Mouse (Mus musculus) hindbrain, embryonic 11.5 days (tissue): ENCODE data around the gene Slc35f3. TPM values are rescaled to one million over a fixed set of nuclear protein-coding genes. Genes with fewer than 3 reads are reported as not detected.

Experiments used
- ATAC-seq: fragments of 200-750 bp; cut with Nextera tagmentation; 2 replicates; pipeline ENCODE4 v1.8.0; 2017; ENCODE audit warnings: mild to moderate bottlenecking, moderate TSS enrichment, moderate library complexity; ENCODE audit not compliant: low FRiP score
- DNase-seq: peaks from one replicate; pipeline ENCODE4 v3.0.0-alpha.2; 2015; ENCODE audit warnings: low spot score
- H3K27ac ChIP-seq: fragments of 300-500 bp; sonication (generic); 2 replicates; pipeline ENCODE4 v1.5.1; 2014; ENCODE audit warnings: mild to moderate bottlenecking, low read depth, low read length
- H3K27me3 ChIP-seq: fragments of 300-500 bp; sonication (generic); 2 replicates; pipeline ENCODE4 v1.6.1; 2014; ENCODE audit warnings: mild to moderate bottlenecking, low read length, moderate library complexity, mixed read lengths; ENCODE audit not compliant: control insufficient read depth, insufficient read depth
- H3K36me3 ChIP-seq: fragments of 300-500 bp; sonication (generic); 2 replicates; pipeline ENCODE4 v1.6.1; 2014; ENCODE audit warnings: mild to moderate bottlenecking, low read length, moderate library complexity, mixed read lengths; ENCODE audit not compliant: control insufficient read depth, insufficient read depth
- H3K4me1 ChIP-seq: fragments of 300-500 bp; sonication (generic); replicated peaks from 2 replicates; pipeline ENCODE4 v1.6.1; 2014; ENCODE audit warnings: low read length, mixed read lengths; ENCODE audit not compliant: control insufficient read depth, insufficient read depth
- H3K4me2 ChIP-seq: fragments of 300-500 bp; sonication (generic); replicated peaks from 2 replicates; pipeline ENCODE4 v1.6.1; 2014; ENCODE audit warnings: mild to moderate bottlenecking, low read depth, low read length
- H3K4me3 ChIP-seq: fragments of 300-500 bp; sonication (generic); 2 replicates; pipeline ENCODE4 v1.5.1; 2014; ENCODE audit warnings: low read depth, low read length
- H3K9ac ChIP-seq: fragments of 300-500 bp; sonication (generic); 2 replicates; pipeline ENCODE4 v1.6.1; 2014; ENCODE audit warnings: low read depth, low read length
- H3K9me3 ChIP-seq: fragments of 300-500 bp; sonication (generic); 2 replicates; pipeline ENCODE4 v1.6.1; 2016; ENCODE audit warnings: low read length; ENCODE audit not compliant: control insufficient read depth
- WGBS: fragments of 180-500 bp; shearing (Covaris S2); extraction: QIAGEN DNeasy Blood & Tissue Kit; methylation state at CpG from one replicate; pipeline ENCODE4 v1.1.7; 2014; 5-methylcytosine and 5-hydroxymethylcytosine counted together
- polyA plus RNA-seq: library from polyadenylated mRNA; unstranded; fragments of >200 nt; fragmentation: Nextera tagmentation; extraction: Ambion mirVana; gene quantifications from 2 replicates; pipeline ENCODE4 v1.2.1, GENCODE M21; 2014

Slc35f3 gene
- polyA plus RNA-seq, 1 experiment from 2014 or later = 0.08 TPM

GRCm38 (mm10) chr8:126307164-126307563 lies 8.8 kb downstream of the Slc35f3 start:
- 85% methylated on average over 9 of the region's 9 CpGs for WGBS
- Histone ChIP-seq H3K27ac (no peak overlapping the region), H3K4me2 (no peak overlapping the region), H3K4me3 (no peak overlapping the region), H3K4me1 (no peaks in the 10 kb centered on the region), H3K27me3 (no peaks in the 10 kb centered on the region), H3K36me3 (no peaks in the 10 kb centered on the region), H3K9ac (no peak overlapping the region), H3K9me3 (no peaks in the 10 kb centered on the region)
- ATAC-seq = no peak
- no peak for DNase-seq

- no peaks in the 10 kb centered on the region for H3K9me3 ChIP-seq
- H3K4me1 ChIP-seq = no peaks in the 10 kb centered on the region
- no peak for ATAC-seq
- no peak overlapping the region for H3K9ac ChIP-seq
- no peak overlapping the region for H3K4me3 ChIP-seq
- no peak overlapping the region for H3K4me2 ChIP-seq
- H3K27me3 ChIP-seq = no peaks in the 10 kb centered on the region
- no peak overlapping the region for H3K27ac ChIP-seq
- no peaks in the 10 kb centered on the region for H3K36me3 ChIP-seq
- 57% methylated on average over 1 of the region's 1 CpGs for WGBS
- no peak for DNase-seq
These were observed 10.7 kb downstream of the Slc35f3 start for GRCm38 (mm10) chr8:126309015-126309414.

GRCm38 (mm10) chr8:126324931-126325330 lies 26.6 kb downstream of the Slc35f3 start:
- Histone ChIP-seq H3K9ac (no peak overlapping the region), H3K27ac (no peak overlapping the region), H3K36me3 (no peaks in the 10 kb centered on the region), H3K4me1 (no peaks in the 10 kb centered on the region), H3K27me3 (no peaks in the 10 kb centered on the region), H3K4me3 (no peak overlapping the region), H3K4me2 (no peak overlapping the region), H3K9me3 (no peaks in the 10 kb centered on the region)
- ATAC-seq = no peak
- 79% methylated on average over 2 of the region's 2 CpGs for WGBS
- DNase-seq = no peak

DNA sequence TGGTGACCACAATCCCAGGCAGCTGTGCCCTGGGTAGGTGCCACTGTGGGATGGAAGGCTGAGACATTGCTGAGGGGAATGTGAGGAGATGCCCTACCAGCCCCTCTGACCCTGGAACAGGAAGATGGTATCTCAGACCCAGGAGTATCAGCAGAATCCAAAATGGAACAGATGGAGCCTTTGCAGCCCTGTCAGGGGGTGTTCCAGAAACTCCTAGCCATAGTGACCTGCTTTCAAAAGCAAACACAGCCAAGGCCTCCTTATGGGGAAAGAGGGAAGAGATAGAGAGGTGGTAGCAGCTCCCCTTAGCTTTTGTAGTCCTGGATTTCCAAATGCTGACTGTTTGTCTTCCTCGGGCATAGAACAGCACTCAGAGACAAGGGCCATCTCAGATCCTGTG lies 27.8 kb downstream of the Slc35f3 start:
- Histone ChIP-seq H3K27me3 (no peaks in the 10 kb centered on the region), H3K4me1 (no peaks in the 10 kb centered on the region), H3K9me3 (no peaks in the 10 kb centered on the region), H3K9ac (no peak overlapping the region), H3K27ac (no peak overlapping the region), H3K4me3 (no peak overlapping the region), H3K36me3 (no peaks in the 10 kb centered on the region), H3K4me2 (no peak overlapping the region)
- WGBS = 76% methylated on average over 1 of the region's 1 CpGs
- ATAC-seq (no peak), DNase-seq (no peak)

DNA sequence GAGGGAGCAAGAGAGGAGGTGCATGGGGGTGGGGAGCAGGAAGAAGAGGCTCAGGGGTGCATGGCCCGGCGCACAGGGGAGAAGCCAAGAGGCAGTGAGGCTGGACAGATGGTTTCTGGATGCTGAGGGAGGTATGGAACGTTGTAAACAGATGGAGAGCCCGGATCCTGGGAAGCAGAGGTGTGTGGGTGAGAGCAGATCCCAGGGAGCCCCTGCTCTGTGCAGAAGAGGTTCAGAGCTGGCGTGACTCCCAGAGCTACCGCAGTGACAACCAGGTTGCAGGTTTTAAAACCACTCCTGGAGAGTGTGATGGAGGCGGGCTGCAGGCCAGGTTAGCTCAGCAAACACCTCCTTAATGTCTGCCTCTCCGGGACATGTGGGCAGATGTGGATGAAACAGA lies 28.4 kb downstream of the Slc35f3 start:
- H3K9me3 ChIP-seq = no peaks in the 10 kb centered on the region
- H3K4me2 ChIP-seq = no peak overlapping the region
- H3K36me3 ChIP-seq = no peaks in the 10 kb centered on the region
- H3K27ac ChIP-seq = no peak overlapping the region
- ATAC-seq (no peak), DNase-seq (no peak)
- H3K9ac ChIP-seq = no peak overlapping the region
- no peaks in the 10 kb centered on the region for H3K4me1 ChIP-seq
- H3K4me3 ChIP-seq = no peak overlapping the region
- H3K27me3 ChIP-seq = no peaks in the 10 kb centered on the region
- 79% methylated on average over 8 of the region's 8 CpGs for WGBS

GRCm38 (mm10) chr8:126327786-126328185 lies 29.4 kb downstream of the Slc35f3 start:
- H3K4me2 ChIP-seq = no peak overlapping the region

DNA sequence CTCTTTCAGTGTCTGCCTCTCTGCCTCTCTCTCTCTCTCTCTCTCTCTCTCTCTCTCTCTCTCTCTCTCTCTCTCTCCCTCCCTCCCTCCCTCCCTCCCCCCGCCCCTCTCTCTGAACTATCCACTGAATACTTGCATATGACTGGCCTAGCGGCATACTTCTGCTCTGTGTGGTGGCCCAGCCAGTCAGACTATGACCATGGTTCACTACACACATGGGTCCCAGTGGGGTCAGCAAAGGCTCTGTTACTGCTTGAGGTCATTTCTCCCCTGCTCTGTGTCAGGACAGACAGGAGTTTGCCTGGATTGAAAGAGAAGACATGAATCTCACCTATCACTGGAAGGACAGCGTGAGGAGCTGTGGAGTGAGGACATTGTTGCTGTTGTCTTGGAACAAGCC lies 40.5 kb downstream of the Slc35f3 start:
- ATAC-seq (no peak), DNase-seq (no peak)
- no peak overlapping the region for H3K4me2 ChIP-seq
- no peaks in the 10 kb centered on the region for H3K27me3 ChIP-seq
- H3K9me3 ChIP-seq = no peaks in the 10 kb centered on the region
- H3K4me3 ChIP-seq = no peak overlapping the region
- 87% methylated on average over 3 of the region's 3 CpGs for WGBS
- H3K4me1 ChIP-seq = no peaks in the 10 kb centered on the region
- no peak overlapping the region for H3K9ac ChIP-seq
- H3K27ac ChIP-seq = no peak overlapping the region
- no peaks in the 10 kb centered on the region for H3K36me3 ChIP-seq

More at GRCm38 (mm10) chr8:126327786-126328185, 29.4 kb downstream of the Slc35f3 start:
- Histone ChIP-seq H3K27ac (no peak overlapping the region), H3K4me3 (no peak overlapping the region), H3K4me1 (no peaks in the 10 kb centered on the region), H3K9me3 (no peaks in the 10 kb centered on the region), H3K27me3 (no peaks in the 10 kb centered on the region), H3K9ac (no peak overlapping the region), H3K36me3 (no peaks in the 10 kb centered on the region)
- DNase-seq (peak; percentile 2), ATAC-seq (no peak)
- WGBS = 70% methylated on average over 5 of the region's 5 CpGs

- Histone ChIP-seq H3K9ac (no peak overlapping the region), H3K36me3 (no peaks in the 10 kb centered on the region), H3K27me3 (no peaks in the 10 kb centered on the region), H3K27ac (no peak overlapping the region), H3K4me3 (no peak overlapping the region), H3K4me2 (no peak overlapping the region), H3K9me3 (no peaks in the 10 kb centered on the region), H3K4me1 (no peaks in the 10 kb centered on the region)
- WGBS = 98% methylated on average over 3 of the region's 3 CpGs
- DNase-seq (no peak), ATAC-seq (no peak)
These were observed 41.0 kb downstream of the Slc35f3 start for GRCm38 (mm10) chr8:126339357-126339756.

DNA sequence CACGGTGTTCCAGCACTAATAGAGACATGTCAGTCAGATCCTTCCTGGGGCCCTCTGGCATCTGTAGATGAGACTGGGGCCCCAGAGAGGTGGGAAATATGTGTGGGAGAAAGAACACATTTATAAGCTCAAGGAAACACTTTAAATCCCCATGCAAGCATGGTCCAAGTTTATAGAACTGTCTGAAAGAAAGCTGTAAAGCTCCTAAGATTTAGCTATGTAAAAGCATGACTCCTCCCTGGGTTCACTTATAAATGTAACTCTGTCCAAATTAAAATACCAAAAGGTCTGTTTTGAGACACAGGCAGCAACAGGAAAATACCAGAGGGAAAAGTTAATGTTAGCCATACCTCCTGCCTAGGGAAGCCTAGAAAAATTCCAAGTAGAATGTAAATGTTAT lies 42.8 kb downstream of the Slc35f3 start:
- no peaks in the 10 kb centered on the region for H3K36me3 ChIP-seq
- DNase-seq (no peak), ATAC-seq (no peak)
- no peaks in the 10 kb centered on the region for H3K9me3 ChIP-seq
- WGBS = 69% methylated on average over 1 of the region's 1 CpGs
- no peaks in the 10 kb centered on the region for H3K4me1 ChIP-seq
- H3K4me3 ChIP-seq = no peak overlapping the region
- no peaks in the 10 kb centered on the region for H3K27me3 ChIP-seq
- H3K4me2 ChIP-seq = no peak overlapping the region
- H3K9ac ChIP-seq = no peak overlapping the region
- H3K27ac ChIP-seq = no peak overlapping the region
